Mouse (Mus musculus) liver, adult 2 months (tissue): ENCODE measurements around the gene Usp6nl.

Source experiments
- CTCF ChIP-seq: fragments of 200-500 bp; IDR thresholded peaks from 2 replicates; pipeline ENCODE4 v1.5.1; 2011; ENCODE audit warnings: low read depth, low read length, control low read depth
- POLR2A ChIP-seq: fragments of 200-500 bp; IDR thresholded peaks from 2 replicates; pipeline ENCODE4 v1.6.1; 2011; ENCODE audit warnings: low read length, control low read depth; ENCODE audit not compliant: insufficient read depth; ENCODE audit errors: extremely low read depth

GRCm38 (mm10) chr2:6313733-6314132, 8.7 kb upstream of the Usp6nl start:
- no peak for TF ChIP-seq CTCF
- TF ChIP-seq POLR2A: no peak
